Mouse (Mus musculus): ENCODE measurements around the gene Phf11b. TPM values are rescaled to one million over a fixed set of nuclear protein-coding genes. Genes with fewer than 3 reads are reported as not detected.
"Not testable (repeated sequence)": the region's sequence is repeated elsewhere in the genome, so short reads cannot be mapped to it uniquely, and the experiment has no call there.

Gene Phf11b
- polyA plus RNA-seq (2014; fragmentation: Nextera tagmentation; extraction: Ambion mirVana): 0.25 TPM in 1 of 2 replicates, not detected in the other

DNA sequence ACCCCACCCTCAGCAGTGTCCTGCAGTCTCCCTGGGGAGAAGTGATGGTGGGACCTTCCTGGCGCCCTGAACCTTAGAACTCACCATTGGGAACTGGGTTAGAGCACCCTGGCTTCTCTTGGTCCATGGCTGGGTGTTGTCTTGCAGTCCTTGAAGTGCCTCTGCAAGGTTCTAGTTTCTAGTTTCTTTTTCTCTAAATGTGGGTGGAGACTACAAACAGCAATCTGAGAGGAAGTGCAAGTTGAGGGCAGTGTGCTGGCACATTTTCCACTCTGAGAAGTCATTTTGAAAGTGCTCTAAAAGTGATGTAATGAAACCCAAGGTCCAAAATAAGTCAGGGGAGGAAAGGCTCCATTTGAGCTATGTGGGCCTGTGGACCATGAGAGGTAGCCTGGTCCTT is at the start of gene Phf11b:
Gene Phf11b, minus strand, starts transcription at position 163 of the 400 bp plus-strand sequence.
- H3K4me2 ChIP-seq (ENCODE audit: low read depth, low read length); H3K4me3 ChIP-seq (ENCODE audit: low read depth, low read length); H3K9ac ChIP-seq (replicated peaks; ENCODE audit: low read length); H3K27ac ChIP-seq (replicated peaks; ENCODE audit: low read depth, low read length); ATAC-seq (replicated peaks; ENCODE audit: insufficient number of reproducible peaks, low FRiP score, low TSS enrichment, low read depth); DNase-seq (ENCODE audit: low spot score); H3K9me3 ChIP-seq (replicated peaks; ENCODE audit: control insufficient read depth, low read length); H3K4me1 ChIP-seq (ENCODE audit: control insufficient read depth, insufficient read depth, low read length); H3K36me3 ChIP-seq (replicated peaks; ENCODE audit: control insufficient read depth, insufficient read depth, low read depth, low read length); H3K27me3 ChIP-seq (ENCODE audit: control insufficient read depth, insufficient read depth, low read length): not testable (repeated sequence)
- WGBS: 60% methylated on average over 1 of the region's 1 CpGs

DNA sequence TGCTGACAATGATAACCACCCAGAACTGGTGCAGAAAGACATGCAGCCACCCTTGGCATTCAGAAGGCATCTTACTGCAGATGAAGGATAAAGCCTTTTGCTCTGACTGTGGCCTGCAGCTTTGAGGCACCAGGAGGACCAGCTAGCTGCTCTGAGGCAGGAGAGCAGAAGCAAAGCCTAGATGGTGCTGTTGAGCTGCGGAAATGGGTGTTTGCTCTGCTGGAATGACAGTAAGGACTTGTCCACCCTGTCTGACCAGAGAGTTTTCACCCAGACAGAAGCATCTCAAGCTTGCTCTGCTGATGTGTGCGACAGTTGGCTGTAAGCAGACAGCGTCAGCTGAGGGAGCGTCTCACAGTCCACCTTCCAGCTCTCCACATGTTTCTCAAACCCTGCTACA is 49.0 kb upstream of the Phf11b start:
- 67% methylated on average over 4 of the region's 4 CpGs for WGBS
- not testable (repeated sequence) for ATAC-seq (replicated peaks; ENCODE audit: insufficient number of reproducible peaks, low FRiP score, low TSS enrichment, low read depth)

DNA sequence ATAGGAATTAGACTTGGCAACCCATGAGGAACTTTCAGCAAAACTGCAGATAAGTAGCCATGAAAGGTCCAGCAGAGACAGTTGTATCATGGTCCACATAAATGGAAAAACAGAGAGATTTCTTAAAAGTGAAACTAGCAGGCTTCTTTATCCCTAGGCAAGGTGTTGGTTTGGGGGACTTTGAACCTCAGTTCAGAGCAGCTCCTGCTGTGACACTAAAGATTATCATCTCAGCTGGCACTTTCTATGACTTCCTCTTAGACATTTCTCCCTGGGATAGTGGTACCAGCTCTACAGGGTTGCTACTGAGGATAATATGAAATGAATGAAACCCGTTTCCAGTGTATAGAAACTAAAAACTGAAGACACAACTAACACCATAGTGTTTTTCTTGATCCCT is 48.4 kb upstream of the Phf11b start:
- no peak for ATAC-seq (replicated peaks; ENCODE audit: insufficient number of reproducible peaks, low FRiP score, low TSS enrichment, low read depth)
- no peaks in the 10 kb centered on the region for H3K4me1 ChIP-seq (ENCODE audit: control insufficient read depth, insufficient read depth, low read length)
- no peak overlapping the region for H3K4me2 ChIP-seq (ENCODE audit: low read depth, low read length)
- no peaks in the 10 kb centered on the region for H3K27me3 ChIP-seq (ENCODE audit: control insufficient read depth, insufficient read depth, low read length)
- H3K9me3 ChIP-seq (replicated peaks; ENCODE audit: control insufficient read depth, low read length): no peaks in the 10 kb centered on the region
- no peak overlapping the region for H3K9ac ChIP-seq (replicated peaks; ENCODE audit: low read length)
- DNase-seq (ENCODE audit: low spot score): no peak
- WGBS: 72% methylated on average over 1 of the region's 1 CpGs
- no peak overlapping the region for H3K4me3 ChIP-seq (ENCODE audit: low read depth, low read length)
- H3K27ac ChIP-seq (replicated peaks; ENCODE audit: low read depth, low read length): no peak overlapping the region
- no peaks in the 10 kb centered on the region for H3K36me3 ChIP-seq (replicated peaks; ENCODE audit: control insufficient read depth, insufficient read depth, low read depth, low read length)

More for the DNA sequence above, 49.0 kb upstream of the Phf11b start:
- H3K4me1 ChIP-seq (ENCODE audit: control insufficient read depth, insufficient read depth, low read length); DNase-seq (ENCODE audit: low spot score); H3K4me2 ChIP-seq (ENCODE audit: low read depth, low read length); H3K27ac ChIP-seq (replicated peaks; ENCODE audit: low read depth, low read length); H3K9ac ChIP-seq (replicated peaks; ENCODE audit: low read length); H3K4me3 ChIP-seq (ENCODE audit: low read depth, low read length); H3K27me3 ChIP-seq (ENCODE audit: control insufficient read depth, insufficient read depth, low read length); H3K9me3 ChIP-seq (replicated peaks; ENCODE audit: control insufficient read depth, low read length); H3K36me3 ChIP-seq (replicated peaks; ENCODE audit: control insufficient read depth, insufficient read depth, low read depth, low read length): not testable (repeated sequence)

- ATAC-seq (replicated peaks; ENCODE audit: insufficient number of reproducible peaks, low FRiP score, low TSS enrichment, low read depth) (no peak), DNase-seq (ENCODE audit: low spot score) (no peak)
- no peaks in the 10 kb centered on the region for H3K36me3 ChIP-seq (replicated peaks; ENCODE audit: control insufficient read depth, insufficient read depth, low read depth, low read length)
- no peaks in the 10 kb centered on the region for H3K27me3 ChIP-seq (ENCODE audit: control insufficient read depth, insufficient read depth, low read length)
- H3K9me3 ChIP-seq (replicated peaks; ENCODE audit: control insufficient read depth, low read length): no peaks in the 10 kb centered on the region
- no peak overlapping the region for H3K4me2 ChIP-seq (ENCODE audit: low read depth, low read length)
- H3K4me3 ChIP-seq (ENCODE audit: low read depth, low read length): no peak overlapping the region
- no peaks in the 10 kb centered on the region for H3K4me1 ChIP-seq (ENCODE audit: control insufficient read depth, insufficient read depth, low read length)
- no peak overlapping the region for H3K9ac ChIP-seq (replicated peaks; ENCODE audit: low read length)
- 93% methylated on average over 25 of the region's 25 CpGs for WGBS
- H3K27ac ChIP-seq (replicated peaks; ENCODE audit: low read depth, low read length): no peak overlapping the region
Observed at GRCm38 (mm10) chr14:59370348-59371068, 29.4 kb upstream of the Phf11b start.

GRCm38 (mm10) chr14:59366386-59367105 is 25.4 kb upstream of the Phf11b start:
- H3K4me2 ChIP-seq (ENCODE audit: low read depth, low read length): no peak overlapping the region
- H3K9me3 ChIP-seq (replicated peaks; ENCODE audit: control insufficient read depth, low read length): no peaks in the 10 kb centered on the region
- no peak overlapping the region for H3K9ac ChIP-seq (replicated peaks; ENCODE audit: low read length)
- H3K36me3 ChIP-seq (replicated peaks; ENCODE audit: control insufficient read depth, insufficient read depth, low read depth, low read length): no peaks in the 10 kb centered on the region
- ATAC-seq (replicated peaks; ENCODE audit: insufficient number of reproducible peaks, low FRiP score, low TSS enrichment, low read depth) (no peak), DNase-seq (ENCODE audit: low spot score) (no peak)
- WGBS: 82% methylated on average over 8 of the region's 8 CpGs
- no peaks in the 10 kb centered on the region for H3K4me1 ChIP-seq (ENCODE audit: control insufficient read depth, insufficient read depth, low read length)
- no peak overlapping the region for H3K4me3 ChIP-seq (ENCODE audit: low read depth, low read length)
- no peak overlapping the region for H3K27ac ChIP-seq (replicated peaks; ENCODE audit: low read depth, low read length)
- H3K27me3 ChIP-seq (ENCODE audit: control insufficient read depth, insufficient read depth, low read length): no peaks in the 10 kb centered on the region

DNA sequence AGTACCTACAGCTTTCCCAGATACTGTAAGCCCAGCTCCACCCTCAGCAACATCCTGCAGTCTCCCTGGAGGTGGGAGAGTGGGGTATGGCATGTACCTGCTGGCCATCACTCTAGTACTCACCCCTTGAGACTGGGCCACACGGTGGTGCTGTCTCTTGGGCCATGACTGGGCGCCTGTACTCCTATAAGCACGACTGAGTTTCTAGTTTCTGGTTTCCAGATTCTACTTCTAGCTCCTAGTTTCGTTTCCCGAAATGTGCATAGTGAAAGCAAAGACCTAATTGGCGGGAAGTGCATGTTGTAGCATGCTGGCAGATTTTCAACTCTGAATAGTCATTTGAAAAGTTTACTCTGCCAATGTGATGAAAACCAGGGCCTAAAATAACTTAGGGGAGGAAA is 24.1 kb upstream of the Phf11b start, which contains the start of gene Phf11d:
Gene Phf11d, minus strand, starts transcription at position 227 of the 401 bp plus-strand sequence.
- no peak within 1 kb of the TSS for H3K27ac ChIP-seq (replicated peaks; ENCODE audit: low read depth, low read length)
- H3K27me3 ChIP-seq (ENCODE audit: control insufficient read depth, insufficient read depth, low read length): no peaks in the 10 kb centered on the region
- ATAC-seq (replicated peaks; ENCODE audit: insufficient number of reproducible peaks, low FRiP score, low TSS enrichment, low read depth): no peak
- H3K4me3 ChIP-seq (ENCODE audit: low read depth, low read length): no peak within 1 kb of the TSS
- no peaks in the 10 kb centered on the region for H3K4me1 ChIP-seq (ENCODE audit: control insufficient read depth, insufficient read depth, low read length)
- no peak within 1 kb of the TSS for H3K9ac ChIP-seq (replicated peaks; ENCODE audit: low read length)
- H3K4me2 ChIP-seq (ENCODE audit: low read depth, low read length): no peak within 1 kb of the TSS
- no peaks in the 10 kb centered on the region for H3K36me3 ChIP-seq (replicated peaks; ENCODE audit: control insufficient read depth, insufficient read depth, low read depth, low read length)
- DNase-seq (ENCODE audit: low spot score): peak; percentile 1
- 78% methylated on average over 6 of the region's 6 CpGs for WGBS
- no peaks in the 10 kb centered on the region for H3K9me3 ChIP-seq (replicated peaks; ENCODE audit: control insufficient read depth, low read length)

DNA sequence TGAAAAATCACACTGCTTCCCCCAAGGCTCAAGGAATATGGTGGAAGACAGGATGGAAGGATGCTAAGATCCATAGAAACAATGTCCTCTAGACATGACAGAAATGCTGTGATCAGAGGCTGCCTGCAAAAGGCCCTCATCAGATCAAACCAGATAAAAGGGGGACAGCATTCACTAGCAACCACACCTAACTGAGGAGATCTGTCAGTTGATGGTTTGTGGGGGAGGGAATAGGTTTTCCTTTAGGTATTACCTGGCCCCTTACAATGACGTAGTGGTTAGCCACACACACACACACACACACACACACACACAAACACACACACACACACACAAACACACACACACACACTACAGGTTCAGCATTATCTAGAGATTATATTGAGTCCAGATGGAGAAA is 1.6 kb downstream of the Phf11b start:
- ATAC-seq (replicated peaks; ENCODE audit: insufficient number of reproducible peaks, low FRiP score, low TSS enrichment, low read depth) (no peak), DNase-seq (ENCODE audit: low spot score) (no peak)
- 79% methylated on average over 1 of the region's 1 CpGs for WGBS
- Histone ChIP-seq H3K27ac (replicated peaks; ENCODE audit: low read depth, low read length) (no peak overlapping the region), H3K36me3 (replicated peaks; ENCODE audit: control insufficient read depth, insufficient read depth, low read depth, low read length) (no peaks in the 10 kb centered on the region), H3K27me3 (ENCODE audit: control insufficient read depth, insufficient read depth, low read length) (no peaks in the 10 kb centered on the region), H3K9me3 (replicated peaks; ENCODE audit: control insufficient read depth, low read length) (no peaks in the 10 kb centered on the region), H3K9ac (replicated peaks; ENCODE audit: low read length) (no peak overlapping the region), H3K4me2 (ENCODE audit: low read depth, low read length) (no peak overlapping the region), H3K4me1 (ENCODE audit: control insufficient read depth, insufficient read depth, low read length) (no peaks in the 10 kb centered on the region), H3K4me3 (ENCODE audit: low read depth, low read length) (no peak overlapping the region)

DNA sequence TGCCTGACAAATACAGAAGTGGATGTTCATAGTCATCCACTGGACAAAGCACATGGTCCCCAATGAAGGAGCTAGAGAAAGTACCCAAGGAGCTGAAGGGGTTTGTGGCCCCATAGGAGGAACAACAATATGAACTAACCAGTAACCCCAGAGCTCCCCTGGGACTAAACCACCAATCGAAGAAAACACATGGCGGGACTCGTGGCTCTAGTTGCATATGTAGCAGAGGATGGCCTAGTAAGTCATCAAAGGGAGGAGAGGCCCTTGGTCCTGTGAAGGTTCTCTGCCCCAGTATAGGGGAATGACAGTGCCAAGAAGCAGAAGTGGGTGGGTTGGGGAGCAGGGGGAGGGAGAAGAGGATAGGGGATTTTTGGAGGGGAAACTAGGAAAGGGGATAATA is 5.1 kb downstream of the Phf11b start:
- H3K27me3 ChIP-seq (ENCODE audit: control insufficient read depth, insufficient read depth, low read length); DNase-seq (ENCODE audit: low spot score); H3K4me2 ChIP-seq (ENCODE audit: low read depth, low read length); H3K4me1 ChIP-seq (ENCODE audit: control insufficient read depth, insufficient read depth, low read length); ATAC-seq (replicated peaks; ENCODE audit: insufficient number of reproducible peaks, low FRiP score, low TSS enrichment, low read depth); H3K27ac ChIP-seq (replicated peaks; ENCODE audit: low read depth, low read length); H3K9ac ChIP-seq (replicated peaks; ENCODE audit: low read length); H3K4me3 ChIP-seq (ENCODE audit: low read depth, low read length); H3K9me3 ChIP-seq (replicated peaks; ENCODE audit: control insufficient read depth, low read length); H3K36me3 ChIP-seq (replicated peaks; ENCODE audit: control insufficient read depth, insufficient read depth, low read depth, low read length): not testable (repeated sequence)
- 72% methylated on average over 3 of the region's 3 CpGs for WGBS
